Mouse (Mus musculus) myocyte (in vitro differentiated cells): ENCODE data around the gene Mylk2.

Experiments used
- CEBPB ChIP-seq: IDR thresholded peaks from 2 replicates; pipeline ENCODE4 v1.6.1; 2011; ENCODE audit warnings: mild to moderate bottlenecking, moderate library complexity; ENCODE audit not compliant: poor library complexity, insufficient read depth, severe bottlenecking
- MYOD1 ChIP-seq, 3 experiments: IDR thresholded peaks; one replicate each; pipeline ENCODE4 v1.6.1; 2011; ENCODE audit warnings: control low read depth in 2 of 3, low read depth in 2 of 3, mild to moderate bottlenecking in 2 of 3, moderate library complexity in 1 of 3; ENCODE audit not compliant: insufficient read length in 2 of 3, control insufficient read depth in 1 of 3
- MYOG ChIP-seq, 3 experiments: IDR thresholded peaks; one replicate each; pipeline ENCODE4 v1.6.1; 2011; ENCODE audit warnings: control low read depth in 2 of 3, low read depth in 2 of 3, mild to moderate bottlenecking in 2 of 3; ENCODE audit not compliant: insufficient read length in 2 of 3, control insufficient read depth in 1 of 3, insufficient read depth in 1 of 3
- POLR2A ChIP-seq: IDR thresholded peaks from one replicate; pipeline ENCODE4 v1.6.1; 2011; ENCODE audit warnings: low read depth, mild to moderate bottlenecking, control low read depth, moderate library complexity; ENCODE audit not compliant: insufficient read length
- REST ChIP-seq: IDR thresholded peaks from one replicate; pipeline ENCODE4 v1.6.1; 2011; ENCODE audit warnings: mild to moderate bottlenecking, control low read depth, moderate library complexity; ENCODE audit not compliant: insufficient read depth, insufficient read length
- TCF12 ChIP-seq: IDR thresholded peaks from one replicate; pipeline ENCODE4 v1.6.1; 2011; ENCODE audit warnings: mild to moderate bottlenecking, control low read depth; ENCODE audit not compliant: poor library complexity, insufficient read depth, severe bottlenecking

- TF ChIP-seq POLR2A = no peak
- no peak for TF ChIP-seq CEBPB
- no peak for TF ChIP-seq MYOG (IDR thresholded peaks at IDR 0.05; ENCODE audit: control insufficient read depth in 1 of 3, insufficient read depth in 1 of 3, insufficient read length in 2 of 3, low read depth in 2 of 3)
- no peak for TF ChIP-seq TCF12
- TF ChIP-seq MYOD1 (IDR thresholded peaks at IDR 0.05; ENCODE audit: control insufficient read depth in 1 of 3, insufficient read length in 2 of 3, low read depth in 2 of 3) = no peak
- no peak for TF ChIP-seq REST
These were observed 28.7 kb downstream of the Mylk2 start for GRCm38 (mm10) chr2:152939846-152940245.
